Mouse (Mus musculus) megakaryocyte, embryonic 14.5 days (primary cell): ENCODE results near the gene Nmd3.

Source experiments
- FLI1 ChIP-seq: IDR thresholded peaks from 2 replicates; pipeline ENCODE4 v1.6.1; 2012; ENCODE audit warnings: low read length, inconsistent platforms, mixed read lengths
- GATA1 ChIP-seq: IDR thresholded peaks from 3 replicates; pipeline ENCODE4 v1.6.1; 2012; ENCODE audit warnings: mixed read lengths, low read length, inconsistent platforms, borderline replicate concordance

GRCm38 (mm10) chr3:69797969-69798368 is 76.2 kb downstream of the Nmd3 start:
- TF ChIP-seq GATA1 (no peak), FLI1 (no peak)
